Comparison of ENCODE assay signal across 31 mouse cellular contexts in genomic region chr4:56271390-56271789, GRCm38 (mm10).
"Had no signal": no experiment of that assay in that cellular context is flagged by ENCODE, and none has a peak within 500 bp of the region (broad histone marks: within the 10 kb centered on the region; RNA-seq: fewer than 3 reads in every experiment).

No protein-coding gene starts in this region.

- H3K36me3 ChIP-seq: limb, embryonic 12.5 days; liver, embryonic 12.5 days; liver, embryonic 13.5 days; liver, embryonic 15.5 days; lung, embryonic 15.5 days; midbrain, embryonic 10.5 days; midbrain, embryonic 12.5 days; midbrain, embryonic 13.5 days; midbrain, embryonic 15.5 days; neural tube, embryonic 12.5 days; neural tube, embryonic 13.5 days had no signal

- H3K4me1 ChIP-seq: limb, embryonic 12.5 days; liver, embryonic 12.5 days; liver, embryonic 13.5 days; liver, embryonic 15.5 days; lung, embryonic 15.5 days; megakaryocyte, embryonic 14.5 days; midbrain, embryonic 10.5 days; midbrain, embryonic 12.5 days; midbrain, embryonic 13.5 days; midbrain, embryonic 15.5 days; neural tube, embryonic 12.5 days; neural tube, embryonic 13.5 days had no signal

- H3K27ac ChIP-seq: left cerebral cortex, adult 2 months; limb, embryonic 12.5 days; liver, embryonic 12.5 days; liver, embryonic 13.5 days; liver, embryonic 14.5 days; liver, embryonic 15.5 days; lung, embryonic 15.5 days; macrophage; midbrain, embryonic 10.5 days; midbrain, embryonic 12.5 days; midbrain, embryonic 13.5 days; midbrain, embryonic 15.5 days; neural tube, embryonic 12.5 days; neural tube, embryonic 13.5 days had no signal

- H3K27me3 ChIP-seq: limb, embryonic 12.5 days; liver, embryonic 12.5 days; liver, embryonic 13.5 days; liver, embryonic 15.5 days; lung, embryonic 15.5 days; megakaryocyte, embryonic 14.5 days; midbrain, embryonic 12.5 days; midbrain, embryonic 13.5 days; midbrain, embryonic 15.5 days; neural tube, embryonic 12.5 days; neural tube, embryonic 13.5 days had no signal

- H3K9me3 ChIP-seq: limb, embryonic 12.5 days; liver, embryonic 12.5 days; liver, embryonic 13.5 days; liver, embryonic 15.5 days; lung, embryonic 15.5 days; midbrain, embryonic 10.5 days; midbrain, embryonic 12.5 days; midbrain, embryonic 13.5 days; midbrain, embryonic 15.5 days; neural tube, embryonic 12.5 days; neural tube, embryonic 13.5 days had no signal

- H3K4me2 ChIP-seq: limb, embryonic 12.5 days; liver, embryonic 11.5 days; liver, embryonic 12.5 days; liver, embryonic 13.5 days; liver, embryonic 15.5 days; lung, embryonic 14.5 days; lung, embryonic 15.5 days; midbrain, embryonic 11.5 days; midbrain, embryonic 12.5 days; midbrain, embryonic 13.5 days; midbrain, embryonic 15.5 days; neural tube, embryonic 12.5 days; neural tube, embryonic 13.5 days had no signal

- H3K4me3 ChIP-seq: left cerebral cortex, adult 2 months; limb, embryonic 12.5 days; liver, embryonic 12.5 days; liver, embryonic 13.5 days; liver, embryonic 15.5 days; lung, embryonic 15.5 days; megakaryocyte, embryonic 14.5 days; midbrain, embryonic 10.5 days; midbrain, embryonic 12.5 days; midbrain, embryonic 13.5 days; midbrain, embryonic 15.5 days; myocyte; neural tube, embryonic 12.5 days; neural tube, embryonic 13.5 days had no signal

- DNase-seq: left cerebral cortex, postnatal 4 days; liver; liver, embryonic 13.5 days; liver, postnatal 0 days; lung, adult 18-20 months; lung, adult 2 months; lung, embryonic 14.5 days; lung, postnatal 10 days; lung, postnatal 14 days; lung, postnatal 36 days; lung, postnatal 4 days; midbrain, embryonic 14.5 days had no signal

- ATAC-seq: liver, embryonic 12.5 days; liver, postnatal 0 days; lung, postnatal 0 days; midbrain, embryonic 13.5 days; midbrain, embryonic 15.5 days; midbrain, embryonic 16.5 days had no signal

- H3K9ac ChIP-seq: limb, embryonic 12.5 days; liver, embryonic 12.5 days; liver, embryonic 13.5 days; liver, embryonic 14.5 days; liver, embryonic 15.5 days; liver, postnatal 0 days; lung, embryonic 14.5 days; lung, embryonic 15.5 days; midbrain, embryonic 12.5 days; midbrain, embryonic 13.5 days; midbrain, embryonic 15.5 days; neural tube, embryonic 12.5 days; neural tube, embryonic 13.5 days had no signal
